Mouse (Mus musculus) megakaryocyte, adult 5-6 weeks (primary cell): ENCODE results near the gene Spata5. TPM values are rescaled to one million over a fixed set of nuclear protein-coding genes. Genes with fewer than 3 reads are reported as not detected.

Source experiments
- ATAC-seq: 2 replicates; pipeline ENCODE4 v1.8.0; 2016; ENCODE audit warnings: mild to moderate bottlenecking, inconsistent platforms; ENCODE audit not compliant: poor library complexity, severe bottlenecking
- total RNA-seq, 2 experiments: library from RNA; stranded (forward) in 1 of 2; stranded (reverse) in 1 of 2; fragments of 153-499, 151-499 nt in 1 of 2; fragments of 221-1000, 200-1000 nt in 1 of 2; gene quantifications; 2 replicates each; pipeline versions ENCODE4 v1.2.3 to v1.2.4; 2015 to 2017

The Spata5 gene
- total RNA-seq, 2 experiments from 2014 or later: 62.5 to 93.8 TPM

GRCm38 (mm10) chr3:37610670-37611069, 191.0 kb downstream of the Spata5 start:
- ATAC-seq: no peak

- no peak for ATAC-seq
These were observed 194.0 kb downstream of the Spata5 start for GRCm38 (mm10) chr3:37613722-37614121.

- no peak for ATAC-seq
These were observed 195.4 kb downstream of the Spata5 start for GRCm38 (mm10) chr3:37614878-37615650.

- peak; percentile 88 for ATAC-seq
These were observed 197.2 kb downstream of the Spata5 start for GRCm38 (mm10) chr3:37616586-37617547.

Other genes starting within 250 kb of the Spata5 start
- not detected in 2 replicates for gene Il21, start 187.3 kb upstream of the Spata5 start, total RNA-seq (2015)
- gene Il21, start 187.3 kb upstream of the Spata5 start, total RNA-seq (2017): not detected in 2 replicates
- gene Bbs12, start 107.3 kb upstream of the Spata5 start, total RNA-seq (2015): 0.29 and 3.0 TPM in 2 replicates
- 0.69 and 1.5 TPM in 2 replicates for gene Bbs12, start 107.3 kb upstream of the Spata5 start, total RNA-seq (2017)
- gene Cetn4, start 107.2 kb upstream of the Spata5 start, total RNA-seq (2015): 0.31 and 1.3 TPM in 2 replicates
- 0.45 and 2.2 TPM in 2 replicates for gene Cetn4, start 107.2 kb upstream of the Spata5 start, total RNA-seq (2017)
- gene Fgf2, start 71.5 kb upstream of the Spata5 start, total RNA-seq (2015): not detected in 2 replicates
- gene Fgf2, start 71.5 kb upstream of the Spata5 start, total RNA-seq (2017): not detected in 2 replicates
- 4.5 and 9.5 TPM in 2 replicates for gene Nudt6, start 315 bp downstream of the Spata5 start, total RNA-seq (2015)
- gene Nudt6, start 315 bp downstream of the Spata5 start, total RNA-seq (2017): 7.5 and 10.6 TPM in 2 replicates
- gene Spry1, start 220.1 kb downstream of the Spata5 start, total RNA-seq (2015): 0.50 and 1.2 TPM in 2 replicates
- gene Spry1, start 220.1 kb downstream of the Spata5 start, total RNA-seq (2017): 0.16 TPM in 1 of 2 replicates, not detected in the other